Mouse (Mus musculus) CD4-positive, CD25-positive, alpha-beta regulatory T cell, adult 2 months (primary cell): ENCODE data around the gene Apoc1.
A peak's percentile ranks its signal among the peaks of the same experiment; 100 is the strongest.

Experiments
- DNase-seq: peaks from one replicate; pipeline ENCODE4 v3.0.0-alpha.2; 2012; ENCODE audit warnings: low read depth, low spot score

The Apoc1 gene

GRCm38 (mm10) chr7:19691873-19692865 is at the start of gene Apoc1:
Gene Apoc1 (minus strand): TSS chr7:19692660.
- no peak for DNase-seq

- peak; percentile 25 for DNase-seq
Measured at GRCm38 (mm10) chr7:19741329-19742031, 49.0 kb upstream of the Apoc1 start.

DNA sequence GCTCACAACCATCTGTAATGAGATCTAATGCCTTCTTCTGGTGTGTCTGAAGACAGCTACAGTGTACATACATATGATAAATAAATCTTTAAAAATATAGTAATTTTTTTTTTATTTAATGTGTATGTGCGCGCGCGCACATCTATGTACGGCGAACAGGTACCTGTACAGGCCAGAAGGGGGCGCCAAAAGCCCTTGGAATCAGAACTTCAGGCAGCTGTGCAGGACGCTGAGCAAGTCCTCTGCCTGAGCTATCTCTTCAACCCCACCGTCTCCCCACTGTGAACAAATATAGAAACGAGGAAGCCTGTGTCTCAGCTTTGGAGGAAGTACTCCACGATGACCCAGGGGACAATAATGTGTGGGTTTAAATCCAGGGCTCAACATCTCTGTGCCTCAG is 47.8 kb upstream of the Apoc1 start:
- peak; percentile 26 for DNase-seq

- DNase-seq = peak; percentile 23
Measured at GRCm38 (mm10) chr7:19738771-19739170, 46.3 kb upstream of the Apoc1 start.

GRCm38 (mm10) chr7:19736389-19737057 is 44.1 kb upstream of the Apoc1 start:
- no peak for DNase-seq

DNA sequence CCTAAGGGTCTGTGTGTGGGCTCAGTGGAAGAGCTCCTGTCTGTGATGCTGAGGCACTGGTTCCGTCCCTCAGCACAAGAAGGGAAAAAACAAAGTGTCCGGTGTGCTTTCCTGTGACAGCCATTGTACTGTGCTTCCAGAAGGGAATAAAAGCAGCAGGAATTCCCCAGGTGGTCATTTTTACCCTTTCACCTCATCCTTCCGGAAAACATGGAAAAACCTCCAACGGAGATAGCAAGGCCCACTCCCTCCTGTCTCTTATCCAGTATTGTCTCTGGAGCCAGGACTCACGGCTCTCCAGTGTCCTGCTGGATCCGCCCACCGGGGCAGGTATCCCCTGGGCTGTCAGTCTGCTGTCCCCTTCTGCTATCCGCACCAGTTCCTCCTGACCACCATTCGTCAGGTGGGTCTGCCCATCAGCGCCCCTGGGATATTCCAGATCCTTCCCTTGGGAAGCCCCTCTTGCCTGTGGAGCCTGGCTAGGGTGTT is 41.8 kb upstream of the Apoc1 start:
- no peak for DNase-seq

- no peak for DNase-seq
Measured at GRCm38 (mm10) chr7:19726541-19726940, 34.1 kb upstream of the Apoc1 start.

GRCm38 (mm10) chr7:19724167-19724566 is 31.7 kb upstream of the Apoc1 start:
- no peak for DNase-seq

DNA sequence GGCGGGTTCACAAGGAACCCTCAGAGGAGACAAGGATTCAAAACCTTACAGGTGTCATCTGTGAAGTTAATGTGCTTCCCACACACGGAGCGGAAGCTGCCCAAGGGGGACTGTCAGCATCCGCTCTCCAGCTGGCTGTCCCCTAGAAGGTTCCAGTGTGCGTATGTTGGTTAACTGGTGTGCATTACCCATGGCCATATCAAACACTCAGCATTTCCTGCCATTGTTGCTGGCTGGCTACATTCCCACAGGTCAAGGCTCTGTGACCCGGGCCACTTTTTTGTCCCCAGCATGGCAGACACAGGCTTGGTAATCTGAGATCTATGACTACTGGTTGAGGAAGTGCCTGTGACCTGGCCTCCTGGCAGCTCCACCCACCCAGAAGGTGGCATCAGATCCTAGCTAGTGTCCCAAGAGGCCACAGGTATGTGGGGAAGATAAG is 30.3 kb upstream of the Apoc1 start:
- DNase-seq = no peak

GRCm38 (mm10) chr7:19719200-19719599 is 26.7 kb upstream of the Apoc1 start:
- DNase-seq = no peak

GRCm38 (mm10) chr7:19718297-19718952 is 26.0 kb upstream of the Apoc1 start:
- DNase-seq = no peak

DNA sequence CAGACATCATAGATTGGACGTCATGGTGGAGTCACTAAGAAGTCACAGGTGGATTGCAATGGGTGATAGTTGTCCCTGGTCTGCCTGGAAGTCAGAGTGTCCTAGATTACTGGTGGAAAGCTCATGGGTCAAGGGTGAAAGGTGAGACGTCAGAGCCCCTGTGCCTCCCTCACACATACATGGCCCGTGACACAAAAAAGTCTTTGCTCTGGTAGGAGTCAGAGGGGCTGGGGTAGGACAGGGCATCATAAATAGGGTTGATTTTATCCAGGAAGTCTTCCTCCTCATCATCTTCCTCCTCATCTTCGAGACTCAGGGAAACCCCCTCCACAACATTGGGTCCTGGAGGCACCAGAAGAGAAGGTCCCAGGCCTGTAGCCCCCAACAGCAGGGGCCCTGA is 24.9 kb upstream of the Apoc1 start:
- DNase-seq = no peak

DNA sequence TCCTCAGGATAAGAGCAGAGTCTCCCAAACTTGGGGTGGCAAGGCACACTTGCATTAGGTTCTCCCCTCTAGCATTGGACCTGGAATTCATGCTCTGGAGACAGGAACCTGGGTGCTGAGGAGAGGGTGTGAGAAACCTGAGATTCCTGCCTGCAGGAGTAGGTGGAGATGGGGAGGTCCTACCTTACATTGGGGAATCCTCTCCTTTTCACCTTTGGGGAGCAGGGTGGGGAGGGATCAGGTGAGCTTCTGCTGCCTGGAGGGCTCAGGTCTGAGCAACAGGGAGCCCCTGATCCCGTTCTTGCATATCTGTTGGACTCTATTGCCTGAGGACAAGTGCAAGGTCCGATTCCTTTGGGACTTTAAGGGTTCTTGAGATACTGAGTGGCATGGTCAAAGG is 24.4 kb upstream of the Apoc1 start:
- DNase-seq = no peak

GRCm38 (mm10) chr7:19716055-19716682 is 23.7 kb upstream of the Apoc1 start:
- peak; percentile 64 for DNase-seq

GRCm38 (mm10) chr7:19715239-19716054 is 23.0 kb upstream of the Apoc1 start, which contains the start of gene Tomm40:
Gene Tomm40 (minus strand): TSS chr7:19715438.
- DNase-seq = peak; percentile 100

DNA sequence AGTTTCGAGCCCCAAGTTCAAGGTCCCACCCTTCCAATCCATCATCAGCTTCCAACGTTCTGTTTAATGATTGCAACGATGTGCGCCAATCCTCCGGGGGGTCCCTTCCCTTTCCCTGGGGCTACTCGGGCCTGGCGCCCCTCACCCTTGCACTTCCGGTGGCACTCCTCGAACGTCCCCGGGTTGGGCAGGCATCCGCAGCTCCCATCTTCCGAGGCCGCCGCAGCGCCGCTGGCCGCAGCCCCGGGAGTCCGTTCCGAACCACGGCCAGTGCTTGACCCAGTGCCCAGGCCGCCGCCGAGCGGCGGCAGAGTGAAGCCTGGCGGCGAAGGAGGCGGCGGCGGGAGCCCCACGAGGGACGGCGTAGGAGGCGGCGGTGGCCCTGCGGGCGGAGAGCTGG is 22.4 kb upstream of the Apoc1 start:
- no peak for DNase-seq

- peak; percentile 6 for DNase-seq
Measured at GRCm38 (mm10) chr7:19713598-19713997, 21.1 kb upstream of the Apoc1 start.

GRCm38 (mm10) chr7:19713196-19713595 is 20.7 kb upstream of the Apoc1 start:
- peak; percentile 63 for DNase-seq

DNA sequence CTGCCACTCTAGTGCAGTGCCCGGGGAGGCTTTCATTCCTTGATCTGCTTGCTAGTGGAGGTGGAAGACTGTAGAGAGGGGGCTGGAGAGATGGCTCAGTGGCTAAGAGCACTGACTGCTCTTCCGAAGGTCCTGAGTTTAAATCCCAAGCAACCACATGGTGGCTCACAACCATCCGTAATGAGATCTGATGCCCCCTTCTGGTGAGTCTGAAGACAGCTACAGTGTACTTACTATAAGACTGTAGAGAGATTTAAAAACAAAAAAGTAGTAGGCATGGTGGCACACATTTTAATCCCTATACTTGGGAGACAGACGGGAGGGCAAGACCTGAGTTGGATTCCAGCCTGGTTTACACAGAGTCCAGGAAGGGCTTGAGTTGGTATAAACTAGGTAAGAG is 20.0 kb upstream of the Apoc1 start:
- DNase-seq = peak; percentile 20

GRCm38 (mm10) chr7:19710650-19711049 is 18.2 kb upstream of the Apoc1 start:
- DNase-seq = no peak
